Mouse (Mus musculus): ENCODE results near the gene Grip1.
A peak's percentile ranks its signal among the peaks of the same experiment; 100 is the strongest.

Gene Grip1

DNA sequence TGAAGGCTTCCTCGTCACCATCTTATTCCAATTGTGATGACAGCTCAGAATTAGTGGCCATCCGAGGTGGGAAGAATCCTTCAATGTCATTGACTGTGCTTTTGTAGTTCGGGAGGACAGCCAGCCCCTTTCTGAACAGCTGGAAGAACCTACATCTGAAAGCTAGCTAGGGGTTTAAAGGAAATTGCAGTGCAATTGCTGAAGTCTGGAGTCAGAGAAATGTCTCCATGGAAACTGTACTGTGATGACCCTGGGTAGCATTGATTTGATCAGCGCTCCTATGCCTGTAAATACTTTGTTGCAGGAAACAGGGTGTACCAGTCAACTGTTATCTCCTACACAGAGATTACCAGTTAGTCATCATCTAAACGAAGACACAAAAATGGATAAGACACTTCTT, 325.2 kb downstream of the Grip1 start:
- no peak for DNase-seq

DNA sequence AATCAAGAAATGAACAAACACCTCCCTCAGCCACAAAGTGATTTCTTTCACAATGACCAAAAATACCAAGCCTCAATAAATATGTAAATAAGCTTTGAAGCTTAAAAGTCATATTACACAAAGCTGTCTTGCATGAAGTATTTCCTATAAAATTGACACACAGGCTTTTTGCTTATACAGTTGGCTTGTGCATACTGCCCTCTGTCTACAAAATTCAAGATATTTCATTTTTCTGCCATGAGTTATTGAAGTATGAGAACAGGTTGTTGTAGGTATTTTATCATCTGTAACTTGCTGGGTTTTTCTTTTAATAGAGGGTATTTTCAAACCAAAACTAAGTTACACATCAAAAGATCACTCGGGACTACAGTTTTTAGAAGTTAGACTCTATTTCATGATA, 326.0 kb downstream of the Grip1 start:
- DNase-seq, result no peak

DNA sequence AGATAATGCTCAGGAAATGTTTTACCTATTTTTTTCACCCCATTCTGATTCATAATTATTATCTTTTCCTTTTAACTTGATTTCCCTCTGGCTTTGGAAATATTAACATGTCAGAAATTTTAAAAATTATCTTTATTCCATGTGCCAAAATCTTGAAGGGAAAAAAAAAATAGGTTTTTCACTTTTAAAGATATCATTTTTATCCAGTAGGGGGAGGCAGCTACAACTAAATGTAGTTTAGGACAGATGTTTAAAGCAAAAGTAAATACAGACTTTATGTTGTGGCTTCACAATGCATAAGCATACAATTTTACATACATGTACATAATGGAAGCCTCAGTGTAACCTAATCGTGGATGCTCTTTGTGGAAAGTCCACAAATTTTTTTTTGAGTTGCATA, 336.9 kb downstream of the Grip1 start:
- DNase-seq, result no peak

DNA sequence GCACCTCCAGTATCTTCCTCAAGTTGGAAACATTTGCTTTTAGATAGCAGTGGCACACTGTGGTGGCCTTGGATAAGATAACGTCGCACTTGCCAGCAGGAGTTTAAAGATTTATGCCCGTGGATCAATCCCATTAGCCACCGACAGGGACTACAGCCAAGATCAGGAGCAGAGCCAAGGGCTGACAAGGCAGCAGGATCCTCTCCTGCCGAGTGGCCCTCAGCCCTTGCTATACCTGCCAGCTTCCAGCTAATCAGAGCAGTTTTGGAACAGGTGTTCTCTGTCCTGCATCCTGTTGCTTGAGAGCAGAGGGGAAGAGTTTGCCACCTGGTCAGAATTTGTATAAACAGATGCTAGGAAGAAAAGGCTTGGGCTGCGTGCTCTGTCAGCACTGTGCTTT, 348.8 kb downstream of the Grip1 start:
- no peak for DNase-seq

DNA sequence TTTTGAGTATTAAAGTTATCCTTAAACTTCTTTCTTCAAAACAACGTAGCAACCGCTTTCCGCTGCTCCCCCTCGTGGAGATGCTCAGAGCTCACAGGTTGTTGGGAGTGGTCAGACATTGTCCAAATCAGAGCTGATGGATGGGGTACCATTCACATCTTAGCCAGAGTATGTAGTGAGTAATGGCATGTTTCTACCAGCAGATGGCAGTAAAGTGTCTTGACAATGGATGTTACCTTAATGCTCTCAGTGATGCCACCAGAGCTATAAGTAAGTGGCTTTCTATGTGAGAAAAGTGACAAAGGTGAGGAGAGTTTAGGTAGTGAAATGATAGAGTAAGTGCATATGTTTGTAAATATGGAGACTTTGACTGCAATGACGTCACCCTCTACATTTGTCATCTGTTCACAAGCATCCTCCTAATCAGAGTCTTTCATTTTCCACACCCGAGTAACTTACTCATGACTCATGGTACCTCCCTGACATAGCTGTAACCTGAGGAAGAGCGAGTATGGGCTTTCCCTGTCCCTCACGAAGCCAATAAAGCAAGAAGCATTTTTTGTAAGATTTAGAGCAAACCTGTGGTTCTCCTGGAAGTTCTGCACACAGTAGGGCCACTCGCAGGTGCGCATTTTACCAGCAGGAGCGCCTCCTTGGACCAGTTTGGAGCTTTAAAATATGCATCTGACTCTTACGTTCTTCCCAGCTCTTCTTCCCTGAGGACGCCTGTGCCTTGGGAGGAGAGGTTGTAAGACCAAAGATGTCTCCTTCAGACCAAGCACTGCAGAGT, 350.2 kb downstream of the Grip1 start:
- DNase-seq, result peak; percentile 45

DNA sequence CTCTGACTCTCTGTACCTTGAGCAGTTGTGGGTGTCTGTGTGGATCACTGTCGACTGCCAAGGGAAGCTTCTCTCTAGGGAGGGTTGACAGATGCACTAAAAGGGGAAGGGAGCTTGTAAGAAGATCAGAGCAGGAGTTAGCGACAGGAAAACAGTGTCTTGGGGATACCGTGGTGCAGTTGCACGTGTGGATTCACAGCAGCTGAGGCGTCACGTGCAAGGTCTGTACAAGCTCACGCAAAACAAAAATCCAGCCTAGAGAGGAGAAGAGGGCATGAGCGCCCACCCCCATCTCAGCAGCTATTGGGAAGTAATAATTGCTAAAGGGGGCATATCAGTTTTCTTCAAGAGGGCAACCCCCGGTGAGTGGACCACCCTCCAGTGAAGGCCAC, 350.8 kb downstream of the Grip1 start:
- DNase-seq, result no peak

DNA sequence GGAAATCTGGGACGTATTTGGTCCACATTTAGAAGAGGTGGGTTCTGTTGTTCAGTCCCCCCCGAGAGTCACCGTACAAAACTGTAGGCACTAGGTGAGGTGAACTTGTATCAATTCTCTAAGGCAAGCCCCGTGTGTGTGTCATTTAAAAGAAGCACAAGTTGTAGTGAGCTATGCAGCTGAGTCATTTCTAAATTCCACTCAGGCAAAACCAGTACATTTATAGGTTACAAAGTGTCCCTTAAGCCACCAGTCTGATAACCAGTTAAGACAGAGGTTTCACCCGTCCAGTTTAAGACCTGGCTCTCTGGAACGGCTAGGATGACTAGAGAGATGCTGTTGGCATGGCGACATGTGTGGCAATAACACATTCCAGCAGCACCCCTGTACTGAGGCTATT, 351.5 kb downstream of the Grip1 start:
- DNase-seq, result no peak

DNA sequence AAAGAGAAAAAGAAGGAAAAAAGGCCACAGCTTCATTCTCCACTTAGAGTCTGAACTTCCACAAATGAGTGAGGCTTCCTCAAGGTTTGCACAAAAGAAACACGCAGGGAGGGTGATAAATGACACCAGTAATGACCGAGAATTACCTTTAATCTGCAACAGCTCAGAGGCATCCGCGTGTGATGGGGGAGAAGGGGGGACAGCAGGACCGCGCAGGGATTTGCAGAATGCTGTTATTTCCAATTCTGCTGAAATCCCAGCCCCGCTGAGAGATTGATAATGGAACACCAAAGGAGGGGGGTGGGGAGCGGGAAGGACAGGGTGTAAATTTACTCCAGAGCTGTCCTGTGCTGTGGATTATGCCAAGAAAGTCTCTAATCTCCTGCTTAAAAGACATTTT, 352.5 kb downstream of the Grip1 start:
- DNase-seq, result no peak

DNA sequence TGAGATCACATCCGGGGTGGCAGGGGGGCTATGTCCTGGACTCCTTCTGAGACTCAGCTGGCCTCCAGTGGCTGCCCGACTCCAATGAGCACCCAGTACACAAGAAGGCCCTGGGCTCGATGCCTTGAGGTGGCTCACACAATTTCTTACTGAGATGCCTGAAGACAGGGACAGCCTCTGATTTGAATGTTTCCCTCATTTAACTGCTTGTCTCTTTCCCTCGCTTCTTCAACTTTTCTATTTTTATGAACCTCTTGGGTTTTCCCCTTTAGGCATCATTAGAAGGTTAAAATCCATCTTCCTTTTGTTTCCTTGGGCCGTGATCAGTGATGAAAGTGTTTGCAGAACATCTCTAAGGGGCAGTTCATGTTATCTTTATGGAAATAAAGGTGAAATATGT, 354.8 kb downstream of the Grip1 start:
- no peak for DNase-seq

DNA sequence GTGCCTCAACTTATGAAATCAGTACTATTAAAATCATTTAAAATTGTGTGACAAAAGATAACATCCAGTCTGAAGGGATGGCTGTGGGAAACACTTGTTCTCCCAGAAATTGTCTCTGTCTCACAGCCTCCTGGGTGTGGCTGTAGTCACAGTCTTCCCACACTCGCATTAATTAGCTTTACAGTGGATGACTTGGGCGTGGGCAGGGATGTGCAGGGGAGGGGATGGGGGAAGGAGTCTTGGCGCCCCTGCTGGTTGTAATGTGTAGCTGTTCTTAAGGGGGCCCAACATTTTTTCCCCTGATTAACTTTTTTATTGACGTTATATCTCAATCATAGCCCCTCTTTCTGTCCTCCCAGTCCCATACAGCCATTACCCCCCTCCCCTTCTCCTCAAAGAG, 360.5 kb downstream of the Grip1 start:
- no peak for DNase-seq

DNA sequence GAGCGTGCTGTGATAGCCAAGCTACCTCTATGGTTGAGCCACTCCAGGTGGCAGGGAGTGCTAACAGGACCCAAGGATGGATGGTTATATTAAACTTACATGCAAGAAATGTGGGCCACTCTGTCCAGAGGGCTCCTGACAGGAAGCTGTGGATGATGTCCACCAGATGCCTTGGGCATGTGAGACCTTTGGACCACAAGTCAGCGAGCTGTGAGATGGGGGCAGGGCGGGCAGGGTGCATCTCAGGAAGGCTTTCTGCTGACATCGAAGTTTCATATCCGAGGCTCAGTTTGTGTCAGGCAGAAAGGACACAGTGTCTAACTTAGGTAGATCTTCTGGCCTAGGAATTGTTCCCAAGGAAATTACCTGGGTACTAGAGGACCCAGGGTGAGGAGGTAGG, 362.4 kb downstream of the Grip1 start:
- no peak for DNase-seq

DNA sequence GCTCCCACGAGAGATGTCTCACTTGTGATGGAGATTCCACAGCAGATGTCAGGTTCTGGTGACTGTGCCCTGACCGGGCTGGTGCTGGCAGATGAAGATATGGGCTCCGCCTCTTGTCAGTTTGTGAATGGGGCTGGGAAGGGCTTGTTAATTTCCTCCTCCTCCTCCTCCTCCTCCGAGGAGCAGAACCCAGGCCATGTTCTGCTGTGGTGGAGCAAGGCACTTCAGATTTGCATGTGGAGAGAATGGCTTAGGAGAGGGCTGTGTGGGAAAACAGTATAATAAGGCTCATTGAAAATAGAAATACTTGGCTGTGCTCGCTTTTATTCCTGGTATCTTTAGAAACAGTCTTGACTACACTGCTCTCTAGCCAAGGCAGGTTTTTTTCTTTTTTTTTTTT, 364.8 kb downstream of the Grip1 start:
- no peak for DNase-seq

DNA sequence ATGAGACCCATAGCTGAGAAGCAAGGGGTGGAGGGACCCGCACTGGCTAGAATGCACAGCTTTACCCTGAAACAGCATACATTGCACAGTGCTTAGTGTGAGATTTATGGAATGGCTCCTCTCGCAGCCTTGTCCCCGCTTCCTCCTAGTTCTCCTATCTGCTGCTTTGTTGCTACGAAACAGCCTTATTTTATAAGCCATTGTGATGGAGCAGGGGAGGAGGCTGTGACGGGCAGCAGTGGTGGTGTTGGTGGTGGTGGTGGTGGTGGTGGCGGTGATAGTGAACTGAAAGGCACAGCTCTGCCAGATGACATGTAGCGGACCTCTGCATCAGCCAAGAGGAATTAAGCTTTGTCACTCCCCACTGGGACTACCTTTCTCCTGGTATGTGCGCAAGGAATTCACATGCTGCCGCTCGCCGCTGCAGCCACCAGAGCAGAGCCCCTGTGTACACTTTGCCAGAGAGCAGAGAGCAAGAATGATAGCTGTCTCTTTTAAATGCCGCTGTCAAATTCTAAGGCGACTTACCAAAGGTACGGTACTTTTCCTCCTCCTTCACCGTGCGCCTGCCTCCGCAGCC, 365.6 kb downstream of the Grip1 start:
- DNase-seq, result no peak

DNA sequence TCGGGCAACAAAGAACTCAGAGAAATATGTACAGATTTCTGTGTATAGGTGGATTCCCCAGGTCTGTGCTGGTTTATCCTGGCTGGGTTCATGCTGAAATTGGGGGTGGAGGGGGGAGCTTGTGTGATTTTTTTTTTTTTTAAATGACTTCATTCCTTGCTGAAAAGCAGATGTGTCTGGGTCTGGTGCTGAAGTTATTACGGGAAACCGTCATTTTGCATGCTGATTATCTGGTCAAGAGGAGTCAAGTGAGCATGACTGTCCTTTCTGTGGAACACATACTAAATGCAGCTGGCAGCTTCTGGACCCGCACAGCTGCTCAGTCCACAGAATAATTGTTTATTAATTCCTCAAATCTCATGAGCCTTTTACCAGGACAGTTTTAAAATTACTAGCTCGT, 366.1 kb downstream of the Grip1 start:
- DNase-seq, result no peak

DNA sequence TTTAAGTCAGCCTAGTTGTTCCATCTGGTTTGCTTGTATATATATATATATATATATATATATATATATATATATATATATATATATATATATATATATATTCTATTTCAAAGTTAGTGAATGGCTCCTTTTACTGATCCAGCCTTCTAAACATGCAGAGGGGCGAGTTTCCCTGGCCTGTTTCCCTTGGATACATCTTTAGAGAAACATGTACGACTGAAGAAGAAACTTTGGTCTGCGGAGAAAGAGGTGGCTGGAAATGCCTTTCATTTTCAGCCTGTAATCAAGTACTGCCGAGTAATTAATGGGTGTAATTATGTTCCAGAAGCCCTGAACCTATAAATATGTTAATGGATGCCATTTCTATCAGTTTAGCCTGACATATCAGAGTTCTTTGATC, 366.8 kb downstream of the Grip1 start:
- DNase-seq, result no peak

DNA sequence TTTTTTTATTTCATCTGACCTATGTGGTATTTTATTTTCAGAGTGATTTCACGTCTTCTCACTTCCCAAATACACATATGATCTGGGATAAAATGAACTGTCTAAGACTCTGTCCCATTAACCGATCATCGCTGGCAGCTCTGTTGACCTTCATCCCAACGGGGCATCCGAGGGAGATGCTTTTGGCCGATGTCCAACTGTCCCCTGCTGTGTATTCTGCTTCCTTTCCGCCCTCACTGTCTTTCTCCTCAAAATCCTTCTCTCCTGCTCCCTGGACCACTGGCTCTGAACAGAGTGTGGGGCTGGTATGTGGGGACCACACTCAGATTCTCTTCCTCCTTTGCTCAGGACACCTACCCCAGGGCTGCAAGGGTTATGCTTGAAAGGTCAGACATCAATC, 370.1 kb downstream of the Grip1 start:
- DNase-seq, result no peak

DNA sequence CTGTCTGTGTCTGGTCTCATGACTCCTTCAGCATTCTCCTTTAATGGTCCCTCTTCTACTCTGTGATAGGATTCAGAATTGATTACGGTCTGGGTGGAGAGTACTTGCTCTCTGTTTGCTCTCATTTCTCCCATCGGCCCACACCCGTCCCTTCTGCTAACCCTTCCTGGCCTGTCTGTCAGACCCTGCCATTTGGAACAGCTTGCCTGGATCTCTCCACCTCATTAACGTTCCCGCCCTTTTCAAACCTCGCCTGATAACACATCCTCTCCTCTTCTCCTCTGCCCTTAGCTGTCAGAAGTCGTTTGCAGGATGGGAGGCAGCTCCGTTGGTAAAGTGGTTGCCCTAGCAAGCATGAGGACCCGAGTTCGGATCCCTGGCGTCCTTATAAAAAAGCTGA, 370.9 kb downstream of the Grip1 start:
- no peak for DNase-seq

DNA sequence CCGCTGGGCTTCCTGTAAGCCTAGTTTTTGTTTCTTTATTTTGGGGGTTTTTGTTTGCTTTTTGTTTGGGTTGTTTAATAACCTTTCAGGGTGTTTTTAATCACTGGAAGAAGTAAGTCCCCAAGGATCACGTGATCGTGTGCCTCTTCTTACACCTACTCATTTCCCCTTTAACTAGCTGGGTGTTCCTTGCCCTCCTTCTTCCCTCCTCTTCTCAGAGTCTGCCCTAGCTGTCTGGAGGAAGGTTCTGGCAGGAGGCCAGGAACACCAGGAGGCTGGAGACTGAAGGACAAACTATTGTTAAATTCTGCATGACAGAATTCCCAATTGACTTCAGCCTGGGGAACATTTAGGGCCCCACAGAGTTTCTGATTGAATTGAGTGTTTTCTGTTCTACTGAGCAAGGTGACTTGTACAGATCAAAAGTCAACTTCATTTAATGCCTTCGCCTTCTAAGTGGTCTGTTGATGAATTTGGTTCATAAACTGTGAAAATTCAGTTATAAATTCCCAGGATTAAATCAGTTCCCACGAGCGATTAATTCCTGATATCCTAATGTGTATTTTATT, 376.8 kb downstream of the Grip1 start:
- peak; percentile 33 for DNase-seq

DNA sequence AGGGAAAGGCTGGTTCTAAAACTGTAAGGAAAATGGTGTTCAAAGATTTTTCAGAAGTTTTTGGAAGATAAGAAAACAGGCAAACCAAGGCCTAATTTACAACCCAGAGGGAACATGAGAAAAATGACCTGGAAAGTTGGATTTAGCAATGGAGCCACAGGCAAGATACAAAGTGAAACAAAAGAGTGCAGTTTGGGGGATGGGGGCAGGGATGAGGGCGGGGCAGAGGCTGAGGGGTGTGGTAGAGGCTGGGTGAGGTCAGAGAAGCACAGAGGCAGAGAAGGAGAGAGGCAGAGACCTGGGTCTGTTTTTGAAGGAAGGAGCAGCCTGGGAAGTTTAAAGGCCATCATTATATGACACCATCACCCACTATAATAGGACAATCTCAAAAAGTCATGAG, 377.5 kb downstream of the Grip1 start:
- no peak for DNase-seq

DNA sequence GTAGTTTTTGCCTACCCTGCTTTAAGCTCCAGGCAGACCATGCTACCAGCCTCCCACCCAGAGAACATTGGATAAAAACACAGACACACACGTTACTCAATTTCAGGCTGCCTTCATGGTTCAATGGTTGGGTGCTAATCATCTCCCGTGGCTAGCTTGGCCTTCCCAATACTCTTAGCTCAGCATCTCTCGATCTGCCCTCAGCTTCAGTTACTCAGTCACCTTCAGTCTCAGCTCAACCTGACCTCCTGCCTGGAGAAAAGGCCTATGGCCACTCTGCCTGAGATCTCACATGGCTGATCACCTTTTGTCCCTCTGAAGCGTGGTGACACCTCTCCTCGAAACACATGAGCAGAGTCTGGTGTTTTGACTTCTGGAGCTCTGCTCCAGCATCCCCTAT, 379.7 kb downstream of the Grip1 start:
- no peak for DNase-seq

DNA sequence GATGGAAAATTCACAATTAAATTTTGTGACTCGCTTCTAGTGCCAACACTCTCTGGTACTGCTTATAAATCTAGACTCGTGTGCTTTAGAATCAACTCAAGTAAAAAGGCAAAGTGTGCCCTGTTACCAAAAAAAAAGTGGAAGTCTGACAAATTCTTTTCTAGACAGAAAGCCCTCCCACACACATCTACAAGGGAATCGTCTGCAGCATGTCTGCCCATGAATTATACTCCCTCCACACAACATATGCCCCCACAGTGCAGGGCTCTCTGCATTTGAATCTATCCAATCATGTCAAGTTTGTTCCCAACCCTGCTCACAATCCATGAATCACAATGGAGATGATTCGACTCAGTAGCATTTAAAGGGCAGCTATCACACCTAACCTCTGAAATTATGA, 380.5 kb downstream of the Grip1 start:
- DNase-seq, result no peak

DNA sequence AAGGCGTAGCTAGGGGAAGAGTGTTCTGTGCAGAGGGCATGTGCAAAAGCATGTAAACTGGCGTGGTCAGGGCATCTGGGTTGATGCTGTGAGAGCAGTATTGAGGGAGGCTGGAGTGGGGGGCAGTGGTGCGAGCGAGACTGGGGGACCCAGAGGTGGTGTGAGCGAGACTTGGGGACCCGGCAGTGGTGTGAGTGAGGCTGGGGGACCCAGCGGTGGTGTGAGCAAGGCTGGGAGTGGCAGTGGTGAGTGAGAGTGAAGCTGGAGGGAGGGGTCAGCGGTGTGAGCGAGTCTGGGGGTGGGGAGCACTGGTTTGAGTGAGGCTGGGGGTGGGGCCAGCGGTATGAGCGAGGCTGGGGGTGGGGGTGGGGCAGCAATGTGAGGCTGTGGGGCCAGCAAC, 386.0 kb downstream of the Grip1 start:
- no peak for DNase-seq

DNA sequence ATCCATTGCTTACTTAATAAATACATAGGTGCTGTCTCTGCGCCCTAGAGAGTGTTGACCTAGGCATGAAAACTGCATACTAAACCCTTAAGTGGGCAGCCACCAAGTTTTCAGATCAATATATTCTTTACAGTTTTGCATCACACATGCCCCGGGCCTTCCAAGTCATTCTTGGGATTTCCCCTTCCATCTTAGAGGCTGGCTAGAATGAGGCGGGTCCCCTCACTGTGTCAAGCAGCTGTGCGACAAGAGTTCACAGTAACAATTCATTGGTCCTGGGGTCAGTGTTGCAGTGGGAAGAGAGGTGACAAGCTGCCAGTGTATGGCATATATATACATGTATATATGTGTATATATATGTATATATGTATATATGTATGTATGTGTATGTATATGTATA, 388.4 kb downstream of the Grip1 start:
- no peak for DNase-seq

DNA sequence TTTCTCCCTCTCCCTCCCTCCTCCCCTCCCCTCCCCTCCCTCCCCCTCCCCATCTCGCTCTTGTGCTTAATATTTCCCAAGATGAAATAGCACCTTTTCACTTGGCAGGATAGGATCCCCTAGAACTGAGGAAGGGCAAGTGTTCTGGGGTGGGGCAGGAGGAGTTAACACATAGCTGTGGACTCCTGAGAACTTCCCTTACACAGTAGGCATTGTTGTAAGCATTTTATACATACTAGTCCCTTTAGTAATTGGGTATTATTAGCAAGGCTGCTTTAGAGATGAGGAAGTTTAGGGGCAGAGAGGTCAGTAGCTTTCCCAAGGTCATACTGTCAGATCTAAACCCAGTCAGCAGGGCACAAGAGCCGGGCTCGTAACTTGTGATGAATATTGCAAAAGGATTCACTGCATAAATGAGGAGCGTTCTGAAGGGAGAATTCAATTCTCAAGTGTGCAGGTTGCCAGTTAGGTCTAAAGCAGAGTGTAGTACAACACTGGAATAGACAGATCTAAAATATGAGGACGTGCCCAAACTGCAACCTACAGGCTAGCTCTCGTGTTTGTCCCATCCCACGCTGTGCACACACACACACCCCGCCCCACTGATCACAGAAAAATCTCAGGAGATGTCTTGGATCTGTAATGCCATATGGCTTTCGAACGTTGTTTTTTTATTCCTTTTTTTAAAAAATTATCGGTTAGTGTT, 392.2 kb downstream of the Grip1 start:
- DNase-seq, result no peak
